ENCODE assay signal across 14 mouse cellular contexts in the genomic region with DNA sequence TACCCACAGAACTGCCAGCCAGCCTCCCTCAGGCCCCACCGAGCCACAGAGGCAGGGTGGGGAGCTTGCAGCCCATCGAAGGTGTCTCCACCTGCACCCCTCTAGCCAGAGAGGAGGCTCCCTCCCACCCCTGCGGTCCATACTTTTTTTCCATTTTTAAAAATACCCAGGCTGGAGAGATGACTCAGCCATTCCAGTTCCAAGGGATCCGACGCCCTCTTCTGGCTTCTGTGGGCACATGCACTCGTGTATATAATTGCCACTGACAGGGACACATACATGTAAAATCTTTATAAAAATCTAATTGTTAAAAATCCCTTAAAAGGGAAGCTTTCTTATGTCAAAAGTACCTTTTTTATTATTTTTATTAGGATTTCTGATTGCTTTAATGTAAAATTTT. TPM values are rescaled to one million over a fixed set of nuclear protein-coding genes. Genes with fewer than 3 reads are reported as not detected.
DNase-seq lines count a peak whose midpoint lies in the region; ATAC-seq and TF ChIP-seq lines count a peak whose summit lies in the region.
"Had no signal": no experiment of that assay in that cellular context is flagged by ENCODE, and none has a peak within 500 bp of the region (broad histone marks: within the 10 kb centered on the region; RNA-seq: fewer than 3 reads in every experiment).

No protein-coding gene starts in this region.

- no peaks in the 10 kb centered on the region for H3K79me2 ChIP-seq in heart, adult 2 months (replicated peaks; ENCODE audit: control insufficient read depth, insufficient read depth, low read length)

- DNase-seq in heart, adult 2 months = no peak
- DNase-seq in heart, adult 9 months (ENCODE audit: low spot score in 2 of 2) = no peak
- no peak for DNase-seq in lung, embryonic 14.5 days
- no peak for DNase-seq in lung, postnatal 14 days
- DNase-seq in NIH3T3 (ENCODE audit: low read depth) = peak; percentile 20
- DNase-seq in frontal cortex, postnatal 14 days (ENCODE audit: low spot score in 2 of 2) = no peak
- DNase-seq in thymus, postnatal 0 days (ENCODE audit: low spot score) = no peak
- DNase-seq: right cerebral cortex, postnatal 25 days had no signal

- no peak for TF ChIP-seq EP300 in heart, adult 2 months (IDR thresholded peaks at IDR 0.05; ENCODE audit: insufficient read depth, low read depth, low read length)

- H3K27ac ChIP-seq in heart, adult 2 months = no peak overlapping the region
- no peak overlapping the region for H3K27ac ChIP-seq in lung, embryonic 14.5 days (ENCODE audit: low read depth)
- H3K27ac ChIP-seq: heart, embryonic 15.5 days; stomach, embryonic 15.5 days had no signal

- H3K4me2 ChIP-seq in lung, embryonic 14.5 days = no peak overlapping the region
- H3K4me2 ChIP-seq: heart, embryonic 15.5 days; midbrain, embryonic 11.5 days; stomach, embryonic 15.5 days had no signal

- H3K4me3 ChIP-seq in heart, adult 2 months = no peak overlapping the region
- H3K4me3 ChIP-seq in lung, embryonic 14.5 days (ENCODE audit: low read depth, low read length) = no peak overlapping the region
- H3K4me3 ChIP-seq: erythroblast, embryonic 14.5 days; heart, embryonic 15.5 days; stomach, embryonic 15.5 days had no signal

- no peaks in the 10 kb centered on the region; the same call in 1 of the 2 replicates for H3K4me1 ChIP-seq in heart, adult 2 months (ENCODE audit: control insufficient read depth, insufficient read depth, low read length)
- no peaks in the 10 kb centered on the region for H3K4me1 ChIP-seq in lung, embryonic 14.5 days (ENCODE audit: insufficient read depth)
- H3K4me1 ChIP-seq: stomach, embryonic 15.5 days had no signal

- intact Hi-C loops in heart, adult 2 months (cut with DNase I) = no loop called here

- no peaks in the 10 kb centered on the region for H3K27me3 ChIP-seq in heart, adult 2 months (ENCODE audit: control insufficient read depth, insufficient read depth, low read length)
- no peaks in the 10 kb centered on the region for H3K27me3 ChIP-seq in lung, embryonic 14.5 days (ENCODE audit: insufficient read depth, low read length)
- H3K27me3 ChIP-seq: heart, embryonic 15.5 days; stomach, embryonic 15.5 days had no signal

- no peak overlapping the region for H3K9ac ChIP-seq in heart, adult 2 months (ENCODE audit: low read depth, low read length)
- H3K9ac ChIP-seq in lung, embryonic 14.5 days = no peak overlapping the region
- H3K9ac ChIP-seq: heart, embryonic 15.5 days; stomach, embryonic 15.5 days had no signal

- no peak for ATAC-seq in lung, embryonic 14.5 days (ENCODE audit: insufficient read depth)
- peak; percentile 46; the same call in 1 of the 2 replicates for ATAC-seq in megakaryocyte-erythroid progenitor cell, adult 5-6 weeks (replicated peaks; ENCODE audit: low FRiP score, low TSS enrichment, poor library complexity, severe bottlenecking)
- ATAC-seq: CD4-positive, CD25-positive, alpha-beta regulatory T cell, adult 4 months had no signal

- 90% methylated on average over 6 of the region's 6 CpGs for WGBS in heart, adult 2 months
- WGBS in lung, embryonic 14.5 days = 92% methylated on average over 6 of the region's 6 CpGs

- peaks cover 3% of the 10 kb centered on the region; the same call in 1 of the 2 replicates for H3K36me3 ChIP-seq in heart, adult 2 months (ENCODE audit: control insufficient read depth, insufficient read depth, low read length)
- peaks cover 46% of the 10 kb centered on the region for H3K36me3 ChIP-seq in lung, embryonic 14.5 days (ENCODE audit: insufficient read depth)

- TF ChIP-seq POLR2A in heart, adult 2 months (IDR thresholded peaks at IDR 0.05; ENCODE audit: insufficient read depth, low read depth, low read length) = no peak

- TF ChIP-seq CTCF in heart, adult 2 months (IDR thresholded peaks at IDR 0.05) = peak; percentile 53
- peak; percentile 2; the same call in 1 of the 2 replicates for TF ChIP-seq CTCF in lung, embryonic 14.5 days (IDR thresholded peaks at IDR 0.05; ENCODE audit: low read depth)

- no peaks in the 10 kb centered on the region for H3K9me3 ChIP-seq in lung, embryonic 14.5 days (ENCODE audit: low read depth, low read length)
- H3K9me3 ChIP-seq: heart, embryonic 15.5 days; stomach, embryonic 15.5 days had no signal

RNA-seq across cellular contexts. Expression of a gene that starts 13.7 kb away (rescaled TPM):
- 100 to 1,000 TPM; 100 to 104 TPM for total RNA-seq in heart, adult 2 months (2021)
- 53.4 and 88.7 TPM in 2 replicates for polyA plus RNA-seq in heart, adult 2 months (2012; rRNA removed)
- 48.4 and 58.0 TPM in 2 replicates for polyA plus RNA-seq in lung, embryonic 14.5 days (2014; fragmentation: Nextera tagmentation; extraction: Ambion mirVana)
- total RNA-seq in megakaryocyte-erythroid progenitor cell, adult 5-6 weeks (2014; fragmentation: Nextera tagmentation) = 6.5 and 8.4 TPM in 2 replicates
- 11.5 and 13.0 TPM in 2 replicates for total RNA-seq in megakaryocyte-erythroid progenitor cell, adult 5-6 weeks (2017)
- 49.5 and 53.9 TPM in 2 replicates for polyA plus RNA-seq in thymus, postnatal 0 days (2015; fragmentation: Nextera tagmentation; extraction: Ambion mirVana)

RNA-seq across cellular contexts. Expression of a gene that starts 59.9 kb away (rescaled TPM):
- total RNA-seq in heart, adult 2 months (2021) = 10 to 100 TPM; 12.5 to 14.0 TPM
- polyA plus RNA-seq in heart, adult 2 months (2012; rRNA removed) = 7.8 and 10.1 TPM in 2 replicates
- polyA plus RNA-seq in lung, embryonic 14.5 days (2014; fragmentation: Nextera tagmentation; extraction: Ambion mirVana) = 22.9 and 23.2 TPM in 2 replicates
- 18.1 and 22.3 TPM in 2 replicates for total RNA-seq in megakaryocyte-erythroid progenitor cell, adult 5-6 weeks (2014; fragmentation: Nextera tagmentation)
- 15.4 and 17.1 TPM in 2 replicates for total RNA-seq in megakaryocyte-erythroid progenitor cell, adult 5-6 weeks (2017)
- 14.7 and 14.9 TPM in 2 replicates for polyA plus RNA-seq in thymus, postnatal 0 days (2015; fragmentation: Nextera tagmentation; extraction: Ambion mirVana)

RNA-seq across cellular contexts. Expression of a gene that starts 60.0 kb away (rescaled TPM):
- 10 to 100 TPM; 34.4 to 40.6 TPM for total RNA-seq in heart, adult 2 months (2021)
- 64.1 and 69.5 TPM in 2 replicates for polyA plus RNA-seq in heart, adult 2 months (2012; rRNA removed)
- polyA plus RNA-seq in lung, embryonic 14.5 days (2014; fragmentation: Nextera tagmentation; extraction: Ambion mirVana) = 40.5 and 41.8 TPM in 2 replicates
- 72.9 and 109 TPM in 2 replicates for total RNA-seq in megakaryocyte-erythroid progenitor cell, adult 5-6 weeks (2014; fragmentation: Nextera tagmentation)
- total RNA-seq in megakaryocyte-erythroid progenitor cell, adult 5-6 weeks (2017) = 69.2 and 112 TPM in 2 replicates
- polyA plus RNA-seq in thymus, postnatal 0 days (2015; fragmentation: Nextera tagmentation; extraction: Ambion mirVana) = 53.8 and 60.6 TPM in 2 replicates
